Mouse (Mus musculus): ENCODE data around the gene Tbc1d1. TPM values are rescaled to one million over a fixed set of nuclear protein-coding genes. Genes with fewer than 3 reads are reported as not detected.
A peak's percentile ranks its signal among the peaks of the same experiment; 100 is the strongest.

Gene Tbc1d1
- polyA plus RNA-seq, 1 experiment from 2014 or later: 59.4 TPM

DNA sequence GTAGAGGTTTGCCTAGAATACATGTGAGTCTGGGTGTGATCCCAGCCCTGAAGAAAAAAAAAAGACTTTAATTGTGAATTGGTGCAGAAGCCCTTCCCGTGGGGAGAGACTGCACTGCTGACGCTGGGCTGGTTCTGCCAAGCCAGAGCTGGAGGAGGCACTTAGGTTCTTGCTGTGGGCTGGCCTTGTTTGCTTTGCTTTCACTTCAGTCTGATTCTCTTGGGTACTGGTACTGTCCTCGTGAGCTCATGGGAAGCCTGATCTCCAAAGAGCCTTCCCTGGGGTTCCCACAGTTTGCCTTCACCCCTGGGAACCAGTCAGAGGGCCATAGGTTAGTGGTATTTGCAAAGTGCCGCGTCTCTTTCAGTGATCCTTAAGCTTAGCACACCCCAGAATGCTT lies 135.6 kb downstream of the Tbc1d1 start:
- no peak for ATAC-seq
- no peaks in the 10 kb centered on the region for H3K27me3 ChIP-seq (replicated peaks; ENCODE audit: control insufficient read depth, insufficient read depth, low read length)
- no peak overlapping the region for H3K9ac ChIP-seq (ENCODE audit: low read depth, low read length)
- no peak overlapping the region for H3K4me2 ChIP-seq (replicated peaks; ENCODE audit: low read depth)
- no peak overlapping the region for H3K4me3 ChIP-seq (ENCODE audit: low read depth, low read length)
- TF ChIP-seq CTCF (IDR thresholded peaks at IDR 0.05; ENCODE audit: low read depth): no peak
- 74% methylated on average over 5 of the region's 5 CpGs for WGBS
- peaks cover 60% of the 10 kb centered on the region for H3K36me3 ChIP-seq (ENCODE audit: control insufficient read depth, insufficient read depth)
- no peaks in the 10 kb centered on the region for H3K9me3 ChIP-seq (ENCODE audit: control insufficient read depth)
- no peaks in the 10 kb centered on the region for H3K4me1 ChIP-seq (replicated peaks; ENCODE audit: control insufficient read depth, insufficient read depth, low read length)
- no peak overlapping the region for H3K27ac ChIP-seq (ENCODE audit: low read depth, low read length)

DNA sequence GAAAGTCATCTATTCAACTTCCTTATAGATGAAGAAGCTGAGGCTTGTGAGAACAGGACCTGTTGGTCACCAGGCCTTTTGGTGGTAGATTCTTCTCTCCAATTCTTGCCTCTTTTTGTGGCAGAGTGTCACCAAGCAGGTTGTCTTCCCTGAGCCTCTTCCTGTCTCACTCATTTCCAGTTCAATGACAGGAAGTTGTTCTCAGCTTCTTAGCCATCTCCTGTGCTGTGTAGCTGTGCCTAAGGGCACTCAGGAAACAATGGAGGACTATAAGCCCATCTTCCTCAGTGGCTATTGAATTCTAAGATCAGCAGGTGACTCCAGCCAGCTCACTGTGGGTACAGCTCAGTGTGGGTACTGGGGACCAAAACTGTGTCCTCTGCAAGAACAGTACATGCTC lies 139.5 kb downstream of the Tbc1d1 start:
- Histone ChIP-seq H3K4me1 (replicated peaks; ENCODE audit: control insufficient read depth, insufficient read depth, low read length) (peaks cover 15% of the 10 kb centered on the region; the same call in 1 of the 2 replicates), H3K36me3 (ENCODE audit: control insufficient read depth, insufficient read depth) (peaks cover 51% of the 10 kb centered on the region), H3K4me3 (ENCODE audit: low read depth, low read length) (no peak overlapping the region), H3K27ac (ENCODE audit: low read depth, low read length) (no peak overlapping the region), H3K9ac (ENCODE audit: low read depth, low read length) (no peak overlapping the region), H3K9me3 (ENCODE audit: control insufficient read depth) (no peaks in the 10 kb centered on the region), H3K27me3 (replicated peaks; ENCODE audit: control insufficient read depth, insufficient read depth, low read length) (no peaks in the 10 kb centered on the region), H3K4me2 (replicated peaks; ENCODE audit: low read depth) (no peak overlapping the region)
- TF ChIP-seq CTCF (IDR thresholded peaks at IDR 0.05; ENCODE audit: low read depth): no peak
- ATAC-seq: no peak

DNA sequence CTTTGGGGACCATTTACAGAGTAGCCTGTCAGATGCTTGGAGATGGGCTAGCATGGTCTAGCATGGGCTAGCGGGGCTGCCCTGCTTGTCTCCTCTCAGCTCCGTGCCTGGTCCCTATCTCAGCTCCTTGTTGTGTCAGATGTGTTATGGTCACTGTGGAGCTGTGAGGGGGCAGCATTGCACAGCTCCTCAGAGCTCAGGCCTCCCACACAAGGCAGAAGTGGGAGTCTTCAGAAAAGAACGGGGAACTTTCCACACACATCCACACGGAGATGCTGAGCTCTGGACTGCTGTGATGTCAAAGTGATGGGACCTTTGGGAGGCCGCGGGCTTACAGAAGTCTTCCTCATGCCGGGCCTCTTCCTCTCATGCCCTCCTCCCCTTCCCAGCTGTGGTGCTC lies 140.2 kb downstream of the Tbc1d1 start:
- Histone ChIP-seq H3K36me3 (ENCODE audit: control insufficient read depth, insufficient read depth) (peaks cover 54% of the 10 kb centered on the region), H3K27ac (ENCODE audit: low read depth, low read length) (no peak overlapping the region), H3K9me3 (ENCODE audit: control insufficient read depth) (no peaks in the 10 kb centered on the region), H3K27me3 (replicated peaks; ENCODE audit: control insufficient read depth, insufficient read depth, low read length) (no peaks in the 10 kb centered on the region), H3K4me3 (ENCODE audit: low read depth, low read length) (no peak overlapping the region), H3K9ac (ENCODE audit: low read depth, low read length) (no peak overlapping the region), H3K4me1 (replicated peaks; ENCODE audit: control insufficient read depth, insufficient read depth, low read length) (peaks cover 15% of the 10 kb centered on the region; the same call in 1 of the 2 replicates), H3K4me2 (replicated peaks; ENCODE audit: low read depth) (no peak overlapping the region)
- peak; percentile 46 for TF ChIP-seq CTCF (IDR thresholded peaks at IDR 0.05; ENCODE audit: low read depth)
- ATAC-seq: no peak
- 75% methylated on average over 7 of the region's 7 CpGs for WGBS

DNA sequence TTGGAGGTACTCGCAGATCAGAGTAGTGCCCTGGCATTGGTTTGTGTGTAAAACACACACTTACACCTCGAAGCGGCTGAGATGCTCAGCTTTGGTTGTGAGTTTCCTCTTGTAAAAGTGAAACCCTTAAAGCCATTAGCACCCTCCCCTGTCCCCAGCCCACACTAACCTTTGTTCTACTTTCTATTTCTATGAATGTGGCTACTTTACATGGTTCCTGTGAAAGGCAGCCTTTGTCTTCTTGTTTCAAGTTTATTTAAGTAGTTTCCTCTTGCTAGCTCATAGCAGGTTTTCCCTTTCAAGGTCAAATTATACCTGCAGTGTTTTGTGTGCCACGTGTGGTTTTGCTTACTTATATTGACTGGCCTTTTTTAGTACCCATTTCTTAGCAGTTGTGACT lies 141.0 kb downstream of the Tbc1d1 start:
- 52% methylated on average over 4 of the region's 4 CpGs for WGBS
- ATAC-seq: peak; percentile 18
- H3K36me3 ChIP-seq (ENCODE audit: control insufficient read depth, insufficient read depth): peaks cover 55% of the 10 kb centered on the region
- no peak overlapping the region for H3K9ac ChIP-seq (ENCODE audit: low read depth, low read length)
- no peak overlapping the region for H3K4me2 ChIP-seq (replicated peaks; ENCODE audit: low read depth)
- H3K27ac ChIP-seq (ENCODE audit: low read depth, low read length): peak overlapping the region; percentile 41
- peaks cover 15% of the 10 kb centered on the region; the same call in 1 of the 2 replicates for H3K4me1 ChIP-seq (replicated peaks; ENCODE audit: control insufficient read depth, insufficient read depth, low read length)
- no peak overlapping the region for H3K4me3 ChIP-seq (ENCODE audit: low read depth, low read length)
- TF ChIP-seq CTCF (IDR thresholded peaks at IDR 0.05; ENCODE audit: low read depth): no peak
- no peaks in the 10 kb centered on the region for H3K9me3 ChIP-seq (ENCODE audit: control insufficient read depth)
- no peaks in the 10 kb centered on the region for H3K27me3 ChIP-seq (replicated peaks; ENCODE audit: control insufficient read depth, insufficient read depth, low read length)

DNA sequence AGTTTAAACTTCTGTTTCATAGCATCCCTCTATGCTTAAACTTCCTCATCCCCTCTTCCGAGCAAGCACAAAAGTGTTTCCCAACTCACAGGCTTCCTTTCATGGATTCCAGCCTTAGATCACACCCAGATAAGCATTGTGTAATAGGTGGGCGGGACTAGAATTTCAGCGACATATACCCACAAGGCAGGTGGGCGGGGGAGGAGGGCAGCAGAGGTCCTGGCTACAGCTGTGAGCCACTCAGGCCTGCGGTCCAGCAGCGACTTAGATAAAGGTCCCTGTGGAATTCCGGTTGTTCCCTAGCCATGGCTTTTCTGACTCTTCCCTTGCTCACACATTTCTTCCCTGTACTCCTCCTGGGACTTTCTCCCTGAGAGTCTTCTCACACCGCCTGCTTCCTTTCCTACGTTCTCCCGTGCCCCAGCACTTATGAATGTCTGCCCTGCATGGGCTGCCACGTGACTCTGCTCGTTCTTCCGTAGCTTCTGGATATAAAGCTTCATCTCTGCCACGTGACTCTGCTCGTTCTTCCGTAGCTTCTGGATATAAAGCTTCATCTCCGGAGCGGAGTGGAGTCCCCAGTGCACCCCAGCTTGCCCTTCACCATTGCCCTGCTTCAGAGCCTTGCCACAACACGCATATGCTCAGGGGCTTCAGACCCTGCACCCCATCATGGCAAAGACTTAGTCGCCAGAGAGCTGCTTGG lies 142.4 kb downstream of the Tbc1d1 start:
- H3K27ac ChIP-seq (ENCODE audit: low read depth, low read length): peak overlapping the region; percentile 63

DNA sequence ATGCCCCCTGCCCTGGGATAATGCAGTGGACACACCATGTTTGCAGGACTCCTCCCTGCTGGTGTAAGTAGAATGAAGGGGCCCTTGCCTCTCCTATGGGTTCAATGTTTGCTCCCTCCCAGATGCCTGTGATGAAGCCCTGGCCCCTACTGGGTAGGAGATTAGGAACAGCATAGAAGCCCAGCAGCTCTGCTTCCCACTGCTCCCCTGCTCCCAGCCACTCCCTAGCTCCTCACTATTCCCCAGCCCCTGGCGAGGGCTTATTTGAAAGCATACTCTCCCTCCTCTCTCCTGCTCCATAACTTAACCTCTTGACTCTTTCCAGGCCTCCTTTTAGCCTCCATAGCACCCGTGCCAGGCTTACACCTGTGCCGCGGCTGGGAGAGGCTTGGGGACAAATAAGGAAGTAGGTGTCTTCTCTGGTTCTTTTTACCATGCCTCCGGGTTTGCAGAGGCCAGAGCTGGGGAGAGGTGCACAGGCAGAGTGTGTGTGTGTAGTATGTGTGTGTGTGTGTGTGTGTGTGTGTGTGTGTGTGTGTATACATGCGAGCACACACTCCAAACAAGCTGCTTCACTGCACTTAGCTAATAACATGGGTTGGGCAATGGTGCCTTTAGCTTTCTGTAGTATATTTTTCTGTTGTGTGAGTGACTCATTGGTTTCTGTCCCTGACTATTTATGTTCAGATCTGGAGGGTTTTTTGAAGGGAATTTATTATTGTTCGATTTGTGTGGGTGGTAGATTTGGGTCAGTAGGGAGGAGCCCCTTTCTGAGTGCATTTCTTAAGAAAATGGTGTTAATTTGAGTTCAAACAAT lies 143.6 kb downstream of the Tbc1d1 start:
- WGBS: 37% methylated on average over 7 of the region's 7 CpGs
- H3K9ac ChIP-seq (ENCODE audit: low read depth, low read length): no peak overlapping the region

More for the DNA sequence above, 142.4 kb downstream of the Tbc1d1 start:
- 40% methylated on average over 20 of the region's 20 CpGs for WGBS
- H3K9me3 ChIP-seq (ENCODE audit: control insufficient read depth): no peaks in the 10 kb centered on the region
- no peak overlapping the region for H3K4me2 ChIP-seq (replicated peaks; ENCODE audit: low read depth)
- no peak for TF ChIP-seq CTCF (IDR thresholded peaks at IDR 0.05; ENCODE audit: low read depth)
- peaks cover 55% of the 10 kb centered on the region for H3K36me3 ChIP-seq (ENCODE audit: control insufficient read depth, insufficient read depth)
- H3K4me1 ChIP-seq (replicated peaks; ENCODE audit: control insufficient read depth, insufficient read depth, low read length): peaks cover 15% of the 10 kb centered on the region; the same call in 1 of the 2 replicates
- no peak overlapping the region for H3K4me3 ChIP-seq (ENCODE audit: low read depth, low read length)
- H3K27me3 ChIP-seq (replicated peaks; ENCODE audit: control insufficient read depth, insufficient read depth, low read length): no peaks in the 10 kb centered on the region
- peak; percentile 36; the same call in 1 of the 2 replicates for ATAC-seq
- H3K9ac ChIP-seq (ENCODE audit: low read depth, low read length): no peak overlapping the region

More for the DNA sequence above, 143.6 kb downstream of the Tbc1d1 start:
- no peak for TF ChIP-seq CTCF (IDR thresholded peaks at IDR 0.05; ENCODE audit: low read depth)
- no peaks in the 10 kb centered on the region for H3K27me3 ChIP-seq (replicated peaks; ENCODE audit: control insufficient read depth, insufficient read depth, low read length)
- H3K36me3 ChIP-seq (ENCODE audit: control insufficient read depth, insufficient read depth): peaks cover 51% of the 10 kb centered on the region
- peaks cover 15% of the 10 kb centered on the region; the same call in 1 of the 2 replicates for H3K4me1 ChIP-seq (replicated peaks; ENCODE audit: control insufficient read depth, insufficient read depth, low read length)
- H3K9me3 ChIP-seq (ENCODE audit: control insufficient read depth): no peaks in the 10 kb centered on the region
- H3K4me3 ChIP-seq (ENCODE audit: low read depth, low read length): no peak overlapping the region
- H3K27ac ChIP-seq (ENCODE audit: low read depth, low read length): peak overlapping the region; percentile 66
- H3K4me2 ChIP-seq (replicated peaks; ENCODE audit: low read depth): no peak overlapping the region; the same call in 1 of the 2 replicates
- ATAC-seq: peak; percentile 66

Data from intestine, postnatal 0 days (tissue).